Mouse (Mus musculus): ENCODE measurements around the gene Hrh2. TPM values are rescaled to one million over a fixed set of nuclear protein-coding genes. Genes with fewer than 3 reads are reported as not detected.
A peak's percentile ranks its signal among the peaks of the same experiment; 100 is the strongest.

Hrh2 gene
- polyA plus RNA-seq, 1 experiment from 2014 or later = 0.45 TPM

GRCm38 (mm10) chr13:54230081-54230480 is 38.2 kb downstream of the Hrh2 start:
- Histone ChIP-seq H3K36me3 (no peaks in the 10 kb centered on the region), H3K9ac (no peak overlapping the region), H3K4me1 (replicated peaks) (no peaks in the 10 kb centered on the region), H3K9me3 (no peaks in the 10 kb centered on the region), H3K4me3 (no peak overlapping the region), H3K4me2 (no peak overlapping the region), H3K27me3 (no peaks in the 10 kb centered on the region), H3K27ac (no peak overlapping the region)
- 96% methylated on average over 6 of the region's 6 CpGs for WGBS
- ATAC-seq (ENCODE audit: low FRiP score) = no peak

DNA sequence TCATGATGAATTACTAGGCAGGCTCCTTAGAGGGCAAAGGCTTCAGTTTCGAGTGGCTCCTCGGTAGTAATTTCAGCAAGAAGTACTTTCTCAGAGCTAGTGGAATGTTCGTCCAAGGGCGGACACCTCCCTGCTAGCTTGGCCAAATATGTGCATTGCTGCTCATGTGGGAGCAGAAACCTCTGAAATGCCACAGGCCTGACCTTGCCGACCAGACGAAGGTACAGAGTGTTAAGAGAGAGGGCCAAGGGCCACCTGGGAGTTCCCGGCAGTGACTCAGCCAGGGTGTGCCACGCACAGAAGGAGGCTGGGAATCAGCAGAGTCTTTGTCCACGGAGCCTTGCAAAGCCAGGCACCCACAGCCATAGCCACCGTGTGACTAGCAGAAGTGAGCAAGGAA is 39.9 kb downstream of the Hrh2 start:
- no peak for ATAC-seq (ENCODE audit: low FRiP score)

GRCm38 (mm10) chr13:54237512-54237911 is 45.6 kb downstream of the Hrh2 start:
- no peak overlapping the region for H3K9ac ChIP-seq
- H3K4me3 ChIP-seq = no peak overlapping the region
- no peaks in the 10 kb centered on the region for H3K36me3 ChIP-seq
- H3K9me3 ChIP-seq = no peaks in the 10 kb centered on the region
- 77% methylated on average over 6 of the region's 6 CpGs for WGBS
- H3K4me2 ChIP-seq = no peak overlapping the region
- H3K4me1 ChIP-seq (replicated peaks) = peaks cover 8% of the 10 kb centered on the region; the same call in 1 of the 2 replicates
- no peak for ATAC-seq (ENCODE audit: low FRiP score)
- H3K27ac ChIP-seq = no peak overlapping the region
- no peaks in the 10 kb centered on the region for H3K27me3 ChIP-seq

More for the DNA sequence above, 39.9 kb downstream of the Hrh2 start:
- no peak overlapping the region for H3K27ac ChIP-seq
- 83% methylated on average over 10 of the region's 10 CpGs for WGBS
- H3K9ac ChIP-seq = no peak overlapping the region
- no peak overlapping the region for H3K4me2 ChIP-seq
- no peaks in the 10 kb centered on the region for H3K9me3 ChIP-seq
- no peaks in the 10 kb centered on the region for H3K4me1 ChIP-seq (replicated peaks)
- H3K27me3 ChIP-seq = no peaks in the 10 kb centered on the region
- H3K4me3 ChIP-seq = no peak overlapping the region
- H3K36me3 ChIP-seq = no peaks in the 10 kb centered on the region

DNA sequence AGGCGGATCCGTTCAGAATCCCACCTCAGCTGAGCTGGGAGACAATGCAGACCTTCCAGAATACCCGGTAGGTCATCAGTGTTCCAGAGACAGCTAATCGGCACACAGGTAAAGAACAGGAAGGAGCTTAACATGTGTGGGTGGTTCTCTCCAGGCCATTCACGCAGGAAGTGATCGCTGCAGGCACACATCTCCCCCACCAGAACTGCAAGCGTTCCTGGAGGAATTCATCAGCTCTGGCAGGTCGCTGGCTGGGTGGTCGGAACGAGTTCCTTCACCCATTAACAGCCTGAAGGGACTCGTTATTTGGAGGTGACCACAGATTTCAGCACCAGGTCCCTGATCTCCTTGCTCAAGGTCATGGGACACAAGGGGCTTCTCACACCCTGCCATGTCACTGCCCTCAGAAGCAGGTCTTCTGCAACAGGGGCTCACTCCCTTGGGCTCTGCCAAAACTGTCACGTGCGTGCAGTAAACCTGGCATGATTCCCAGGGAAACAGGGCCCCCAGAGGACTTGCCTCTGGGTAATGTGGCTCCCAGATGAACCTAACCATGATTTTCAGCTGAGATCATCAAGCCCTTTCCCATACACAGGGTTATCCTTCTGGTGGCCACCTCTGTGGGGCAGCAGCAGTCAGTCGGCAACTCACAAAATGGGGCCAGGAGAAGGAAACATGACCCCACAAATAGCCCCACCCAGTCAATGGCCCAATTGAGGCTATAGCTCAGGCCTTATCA is 46.8 kb downstream of the Hrh2 start:
- no peak overlapping the region for H3K4me3 ChIP-seq
- H3K9ac ChIP-seq = no peak overlapping the region
- no peaks in the 10 kb centered on the region for H3K36me3 ChIP-seq
- H3K4me2 ChIP-seq = no peak overlapping the region
- no peak for ATAC-seq (ENCODE audit: low FRiP score)
- H3K27me3 ChIP-seq = no peaks in the 10 kb centered on the region
- H3K27ac ChIP-seq = no peak overlapping the region
- 59% methylated on average over 14 of the region's 14 CpGs for WGBS
- peaks cover 8% of the 10 kb centered on the region; the same call in 1 of the 2 replicates for H3K4me1 ChIP-seq (replicated peaks)
- no peaks in the 10 kb centered on the region for H3K9me3 ChIP-seq

DNA sequence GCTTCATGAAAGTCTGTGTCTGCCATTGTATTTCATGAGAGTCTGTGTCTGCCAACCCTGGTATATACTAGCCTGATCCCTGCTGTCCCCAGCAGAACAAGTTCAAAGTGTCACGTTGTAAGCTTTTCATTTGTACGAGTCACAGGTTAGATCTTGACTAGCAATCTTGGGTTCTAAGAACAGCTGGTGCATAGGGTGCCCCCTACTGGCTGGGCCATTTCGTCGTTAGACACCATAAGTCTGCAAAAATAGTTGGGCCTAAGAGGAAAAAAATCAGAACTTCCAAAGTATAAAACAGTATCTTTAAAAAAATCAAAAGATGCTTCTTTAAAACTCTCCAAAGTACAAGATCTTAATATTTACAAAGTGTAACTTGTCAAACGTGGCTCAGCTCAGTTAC is 50.5 kb downstream of the Hrh2 start:
- H3K4me2 ChIP-seq = no peak overlapping the region
- H3K9me3 ChIP-seq = no peaks in the 10 kb centered on the region
- ATAC-seq (ENCODE audit: low FRiP score) = no peak
- H3K27me3 ChIP-seq = peaks cover 9% of the 10 kb centered on the region; the same call in 1 of the 2 replicates
- H3K36me3 ChIP-seq = no peaks in the 10 kb centered on the region
- no peak overlapping the region for H3K4me3 ChIP-seq
- WGBS = 67% methylated on average over 5 of the region's 5 CpGs
- no peak overlapping the region for H3K27ac ChIP-seq
- H3K4me1 ChIP-seq (replicated peaks) = peaks cover 8% of the 10 kb centered on the region; the same call in 1 of the 2 replicates
- H3K9ac ChIP-seq = no peak overlapping the region

GRCm38 (mm10) chr13:54245204-54245603 is 53.3 kb downstream of the Hrh2 start:
- H3K36me3 ChIP-seq = no peaks in the 10 kb centered on the region
- H3K4me2 ChIP-seq = no peak overlapping the region
- no peak overlapping the region for H3K4me3 ChIP-seq
- H3K27ac ChIP-seq = no peak overlapping the region
- H3K4me1 ChIP-seq (replicated peaks) = peaks cover 20% of the 10 kb centered on the region
- H3K9ac ChIP-seq = no peak overlapping the region
- WGBS = 64% methylated on average over 5 of the region's 5 CpGs
- no peaks in the 10 kb centered on the region for H3K9me3 ChIP-seq
- H3K27me3 ChIP-seq = peaks cover 9% of the 10 kb centered on the region; the same call in 1 of the 2 replicates
- no peak for ATAC-seq (ENCODE audit: low FRiP score)

DNA sequence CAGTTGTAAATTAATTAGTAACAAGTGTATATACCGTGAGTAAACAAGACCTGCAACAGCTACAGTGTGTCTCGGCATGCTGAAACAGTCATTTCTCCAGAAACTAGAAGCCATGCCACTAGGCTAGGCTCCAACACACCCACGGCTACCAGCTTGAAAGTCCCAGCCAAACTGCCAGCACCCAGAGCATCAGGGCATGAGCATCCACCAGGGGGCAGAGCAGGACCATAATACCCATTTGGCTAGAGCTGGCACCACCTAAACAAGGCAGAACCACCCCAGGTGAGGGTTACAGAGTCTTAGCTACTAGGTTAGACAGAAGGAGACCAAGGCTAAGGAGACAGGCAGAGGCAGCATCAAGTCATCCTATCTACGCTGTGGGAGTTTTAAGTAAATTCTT is 55.6 kb downstream of the Hrh2 start:
- Histone ChIP-seq H3K27ac (no peak overlapping the region), H3K4me2 (no peak overlapping the region), H3K9me3 (no peaks in the 10 kb centered on the region), H3K36me3 (no peaks in the 10 kb centered on the region), H3K27me3 (peaks cover 18% of the 10 kb centered on the region; the same call in 1 of the 2 replicates), H3K9ac (no peak overlapping the region), H3K4me1 (replicated peaks) (peaks cover 34% of the 10 kb centered on the region), H3K4me3 (no peak overlapping the region)
- ATAC-seq (ENCODE audit: low FRiP score) = peak; percentile 60; the same call in 1 of the 2 replicates
- WGBS = 34% methylated on average over 4 of the region's 4 CpGs

DNA sequence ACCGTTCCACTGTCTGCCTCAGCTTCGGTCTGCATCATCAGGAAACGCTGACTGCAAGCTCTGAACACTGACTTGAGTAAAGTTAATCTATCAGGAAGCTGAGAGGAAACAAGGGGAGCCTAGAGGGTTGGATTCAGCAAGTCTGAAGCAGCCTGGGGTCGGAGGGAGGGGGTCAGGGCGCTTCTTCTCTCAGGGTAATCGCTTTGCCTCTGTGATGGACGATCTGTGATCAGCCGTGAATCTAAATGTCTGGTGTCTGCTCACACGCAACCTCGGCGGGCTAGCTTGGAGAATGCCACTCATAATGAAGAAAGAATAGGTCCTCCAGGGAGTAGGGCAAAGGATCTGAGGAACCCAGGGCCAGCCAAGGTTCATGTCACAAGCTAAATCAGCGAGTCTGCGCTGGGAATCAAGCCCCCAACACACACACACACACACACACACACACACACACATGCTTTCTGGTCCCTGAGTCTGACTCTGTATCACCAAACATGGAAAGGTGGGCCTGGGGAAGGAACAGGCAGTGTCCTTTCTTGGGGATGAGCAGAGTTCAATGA is 56.6 kb downstream of the Hrh2 start:
- Histone ChIP-seq H3K27me3 (peaks cover 20% of the 10 kb centered on the region; the same call in 1 of the 2 replicates), H3K9me3 (no peaks in the 10 kb centered on the region), H3K4me3 (no peak overlapping the region), H3K27ac (peak overlapping the region; percentile 23; the same call in 1 of the 2 replicates), H3K4me1 (replicated peaks) (peaks cover 34% of the 10 kb centered on the region), H3K9ac (peak overlapping the region; percentile 29; the same call in 1 of the 2 replicates), H3K36me3 (no peaks in the 10 kb centered on the region), H3K4me2 (no peak overlapping the region)
- ATAC-seq (ENCODE audit: low FRiP score) = no peak
- 44% methylated on average over 13 of the region's 13 CpGs for WGBS

GRCm38 (mm10) chr13:54249007-54249406 is 57.1 kb downstream of the Hrh2 start:
- H3K4me3 ChIP-seq = no peak overlapping the region
- 46% methylated on average over 4 of the region's 4 CpGs for WGBS
- peaks cover 20% of the 10 kb centered on the region; the same call in 1 of the 2 replicates for H3K27me3 ChIP-seq
- 0 out of 2 replicates have a peak overlapping the region, but pooled peaks have one; percentile 23 for H3K27ac ChIP-seq
- ATAC-seq (ENCODE audit: low FRiP score) = no peak
- no peaks in the 10 kb centered on the region for H3K9me3 ChIP-seq
- peaks cover 34% of the 10 kb centered on the region for H3K4me1 ChIP-seq (replicated peaks)
- H3K4me2 ChIP-seq = no peak overlapping the region
- H3K9ac ChIP-seq = no peak overlapping the region
- no peaks in the 10 kb centered on the region for H3K36me3 ChIP-seq

- no peaks in the 10 kb centered on the region for H3K9me3 ChIP-seq
- no peak overlapping the region for H3K4me2 ChIP-seq
- WGBS = 22% methylated on average over 8 of the region's 8 CpGs
- H3K36me3 ChIP-seq = no peaks in the 10 kb centered on the region
- no peak overlapping the region for H3K9ac ChIP-seq
- peaks cover 34% of the 10 kb centered on the region for H3K4me1 ChIP-seq (replicated peaks)
- H3K4me3 ChIP-seq = no peak overlapping the region
- no peak overlapping the region for H3K27ac ChIP-seq
- ATAC-seq (ENCODE audit: low FRiP score) = no peak
- H3K27me3 ChIP-seq = peaks cover 28% of the 10 kb centered on the region
These were observed 58.4 kb downstream of the Hrh2 start for GRCm38 (mm10) chr13:54250346-54250745.

- H3K4me1 ChIP-seq (replicated peaks) = peaks cover 38% of the 10 kb centered on the region
- H3K9ac ChIP-seq = no peak overlapping the region
- no peak overlapping the region for H3K27ac ChIP-seq
- peaks cover 30% of the 10 kb centered on the region for H3K27me3 ChIP-seq
- ATAC-seq (ENCODE audit: low FRiP score) = no peak
- no peak overlapping the region for H3K4me3 ChIP-seq
- H3K4me2 ChIP-seq = no peak overlapping the region
- H3K9me3 ChIP-seq = no peaks in the 10 kb centered on the region
- H3K36me3 ChIP-seq = no peaks in the 10 kb centered on the region
- WGBS = 69% methylated on average over 11 of the region's 11 CpGs
These were observed 59.8 kb downstream of the Hrh2 start for GRCm38 (mm10) chr13:54251541-54252225.

DNA sequence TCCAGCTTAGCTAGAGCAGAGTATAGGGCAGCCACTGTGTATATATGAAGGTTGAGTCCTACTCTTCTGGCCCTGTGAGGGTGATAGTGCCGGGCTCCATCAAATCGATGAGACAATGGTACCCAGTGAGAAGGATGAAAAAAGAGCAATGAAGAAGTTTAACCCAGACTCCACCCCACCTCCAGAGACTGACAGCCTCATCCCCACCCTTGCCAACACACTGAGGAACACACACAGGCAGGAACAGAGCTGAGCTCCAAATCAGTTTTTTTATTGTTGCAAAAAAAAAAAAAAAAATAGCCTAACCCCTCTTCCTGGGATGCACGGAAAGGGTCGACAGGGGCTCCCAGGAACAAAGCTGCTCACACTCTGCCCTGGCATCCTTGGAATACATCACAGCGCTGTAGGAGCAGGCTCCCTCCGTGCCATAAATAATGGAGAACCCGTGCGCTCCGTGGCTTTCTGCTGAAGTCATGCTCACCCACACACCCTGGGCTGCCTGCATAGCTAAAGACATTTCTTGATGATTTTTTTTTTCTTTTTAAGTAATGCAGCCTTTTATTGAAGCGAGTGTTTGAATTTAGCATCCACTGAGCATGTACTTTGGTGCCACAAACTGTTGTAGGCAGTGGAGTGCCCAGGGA is 65.8 kb downstream of the Hrh2 start:
- Histone ChIP-seq H3K4me3 (no peak overlapping the region), H3K4me1 (replicated peaks) (peaks cover 23% of the 10 kb centered on the region), H3K27ac (peak overlapping the region; percentile 31; the same call in 1 of the 2 replicates), H3K9ac (no peak overlapping the region; the same call in 1 of the 2 replicates), H3K9me3 (no peaks in the 10 kb centered on the region), H3K36me3 (no peaks in the 10 kb centered on the region), H3K4me2 (no peak overlapping the region), H3K27me3 (peaks cover 27% of the 10 kb centered on the region)
- no peak for ATAC-seq (ENCODE audit: low FRiP score)
- 13% methylated on average over 10 of the region's 10 CpGs for WGBS

Measured in hindbrain, embryonic 13.5 days (tissue).